Mouse (Mus musculus) neural tube, embryonic 13.5 days (tissue): ENCODE data around the gene Ddx28. TPM values are rescaled to one million over a fixed set of nuclear protein-coding genes. Genes with fewer than 3 reads are reported as not detected.
"Not testable (repeated sequence)": the region's sequence is repeated elsewhere in the genome, so short reads cannot be mapped to it uniquely, and the experiment has no call there.

Experiments used
- ATAC-seq: fragments of 200-750 bp; cut with Nextera tagmentation; 2 replicates; pipeline ENCODE4 v1.8.0; 2017; ENCODE audit warnings: low read depth, mild to moderate bottlenecking, moderate TSS enrichment, moderate library complexity
- H3K27ac ChIP-seq: fragments of 300-500 bp; sonication (generic); replicated peaks from 2 replicates; pipeline ENCODE4 v1.5.1; 2015; ENCODE audit warnings: moderate library complexity, mild to moderate bottlenecking, inconsistent platforms
- H3K27me3 ChIP-seq: fragments of 300-500 bp; sonication (generic); 2 replicates; pipeline ENCODE4 v1.6.1; 2015; ENCODE audit warnings: mild to moderate bottlenecking, inconsistent platforms
- H3K36me3 ChIP-seq: fragments of 300-500 bp; sonication (generic); 2 replicates; pipeline ENCODE4 v1.6.1; 2015; ENCODE audit warnings: mild to moderate bottlenecking, inconsistent platforms
- H3K4me1 ChIP-seq: fragments of 300-500 bp; sonication (generic); replicated peaks from 2 replicates; pipeline ENCODE4 v1.6.1; 2015; ENCODE audit warnings: inconsistent platforms
- H3K4me2 ChIP-seq: fragments of 300-500 bp; sonication (generic); 2 replicates; pipeline ENCODE4 v1.6.1; 2015; ENCODE audit warnings: inconsistent platforms, mild to moderate bottlenecking, moderate library complexity
- H3K4me3 ChIP-seq: fragments of 300-500 bp; sonication (generic); 2 replicates; pipeline ENCODE4 v1.5.1; 2015; ENCODE audit warnings: mild to moderate bottlenecking, inconsistent platforms
- H3K9ac ChIP-seq: fragments of 300-500 bp; sonication (generic); 2 replicates; pipeline ENCODE4 v1.6.1; 2015; ENCODE audit warnings: moderate library complexity, mild to moderate bottlenecking, inconsistent platforms
- H3K9me3 ChIP-seq: fragments of 300-500 bp; sonication (generic); 2 replicates; pipeline ENCODE4 v1.6.1; 2016; ENCODE audit warnings: inconsistent platforms
- WGBS: fragments of 180-500 bp; shearing (Covaris S2); methylation state at CpG from one replicate; pipeline ENCODE4 v1.1.7; 2015; 5-methylcytosine and 5-hydroxymethylcytosine counted together
- polyA plus RNA-seq: library from polyadenylated mRNA; unstranded; fragments of >200 nt; fragmentation: Nextera tagmentation; extraction: Ambion mirVana; gene quantifications from 2 replicates; pipeline ENCODE4 v1.2.1, GENCODE M21; 2015

Ddx28 gene
- polyA plus RNA-seq, 1 experiment from 2014 or later = 20.7 TPM

DNA sequence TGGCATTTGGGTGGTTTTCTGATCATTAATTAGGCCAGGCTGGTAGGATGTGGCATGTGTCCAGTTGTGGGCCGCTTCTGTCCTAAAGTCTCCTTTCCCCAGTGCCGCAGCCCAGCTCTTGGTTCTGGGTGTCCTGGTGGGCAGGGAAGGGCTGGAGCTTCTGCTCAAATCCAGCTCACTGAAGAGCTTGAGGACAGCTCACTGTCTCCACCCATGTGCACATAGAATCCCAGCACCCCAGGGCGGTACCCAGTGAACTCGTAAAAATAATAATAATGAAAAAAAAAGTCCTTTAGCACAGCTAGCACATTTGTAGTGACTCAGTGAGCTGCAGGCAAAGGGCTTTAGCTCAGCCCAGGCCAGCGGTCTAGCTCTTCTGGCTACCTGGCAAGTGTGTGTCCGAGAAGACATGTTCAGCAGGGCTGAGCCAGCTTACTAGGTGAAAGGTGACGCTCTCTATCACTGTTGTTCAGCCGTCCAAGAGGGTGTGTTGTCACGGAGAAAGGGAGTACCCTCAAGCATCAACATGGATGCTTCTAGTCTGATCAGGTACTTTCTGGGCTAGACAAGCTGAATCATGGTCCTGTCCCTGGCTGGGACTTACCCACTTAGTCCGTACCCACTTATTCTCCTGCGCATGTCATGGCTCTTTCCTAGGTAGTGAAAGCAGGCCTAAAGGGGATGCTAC, 35.3 kb upstream of the Ddx28 start:
- H3K27me3 ChIP-seq = no peaks in the 10 kb centered on the region
- H3K9ac ChIP-seq = no peak overlapping the region
- H3K9me3 ChIP-seq = no peaks in the 10 kb centered on the region
- 93% methylated on average over 11 of the region's 11 CpGs for WGBS
- H3K4me2 ChIP-seq = no peak overlapping the region
- ATAC-seq = no peak
- no peak overlapping the region for H3K27ac ChIP-seq
- 0 out of 2 replicates have a peak, but pooled peaks cover 5% of the 10 kb centered on the region for H3K4me1 ChIP-seq
- H3K36me3 ChIP-seq = peaks cover 31% of the 10 kb centered on the region
- no peak overlapping the region for H3K4me3 ChIP-seq

GRCm38 (mm10) chr8:106044151-106044550, 32.5 kb upstream of the Ddx28 start:
- no peaks in the 10 kb centered on the region for H3K27me3 ChIP-seq
- no peak overlapping the region for H3K4me2 ChIP-seq
- 0 out of 2 replicates have a peak, but pooled peaks cover 5% of the 10 kb centered on the region for H3K4me1 ChIP-seq
- H3K36me3 ChIP-seq = peaks cover 18% of the 10 kb centered on the region
- ATAC-seq = no peak
- WGBS = 85% methylated on average over 3 of the region's 3 CpGs
- no peaks in the 10 kb centered on the region for H3K9me3 ChIP-seq
- H3K27ac ChIP-seq = no peak overlapping the region
- no peak overlapping the region for H3K4me3 ChIP-seq
- no peak overlapping the region for H3K9ac ChIP-seq

DNA sequence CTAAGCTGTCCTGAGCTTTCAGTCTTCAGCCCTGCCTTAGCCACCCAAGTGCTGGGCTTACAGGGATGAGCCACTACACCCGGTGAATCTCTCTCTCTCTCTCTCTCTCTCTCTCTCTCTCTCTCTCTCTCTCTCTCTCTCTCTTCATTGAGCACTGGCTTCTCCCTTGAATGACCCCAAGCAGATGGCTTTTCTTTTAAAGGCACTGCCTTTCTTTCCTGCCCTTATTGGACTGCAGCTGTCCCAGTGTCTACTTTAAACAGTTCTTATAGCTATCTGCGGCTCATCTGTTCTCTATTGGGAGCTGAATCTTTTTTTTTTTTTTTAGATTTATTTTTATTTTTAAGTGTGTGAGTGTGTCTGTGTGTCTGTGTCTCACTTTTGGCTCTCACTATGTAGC, 31.4 kb upstream of the Ddx28 start:
- H3K27ac ChIP-seq = no peak overlapping the region
- 0 out of 2 replicates have a peak, but pooled peaks cover 5% of the 10 kb centered on the region for H3K4me1 ChIP-seq
- no peak overlapping the region for H3K4me3 ChIP-seq
- H3K9ac ChIP-seq = no peak overlapping the region
- no peaks in the 10 kb centered on the region for H3K27me3 ChIP-seq
- no peaks in the 10 kb centered on the region for H3K9me3 ChIP-seq
- no peak overlapping the region for H3K4me2 ChIP-seq
- no peak for ATAC-seq
- peaks cover 13% of the 10 kb centered on the region for H3K36me3 ChIP-seq
- 61% methylated on average over 2 of the region's 2 CpGs for WGBS

- Histone ChIP-seq H3K27ac (no peak overlapping the region), H3K4me2 (no peak overlapping the region), H3K27me3 (no peaks in the 10 kb centered on the region), H3K4me1 (0 out of 2 replicates have a peak, but pooled peaks cover 5% of the 10 kb centered on the region), H3K9me3 (no peaks in the 10 kb centered on the region), H3K9ac (no peak overlapping the region), H3K36me3 (peaks cover 22% of the 10 kb centered on the region), H3K4me3 (no peak overlapping the region)
- 84% methylated on average over 4 of the region's 4 CpGs for WGBS
- ATAC-seq = no peak
These were observed 28.5 kb upstream of the Ddx28 start for GRCm38 (mm10) chr8:106040218-106040617.

- ATAC-seq = no peak
- H3K9ac ChIP-seq = no peak overlapping the region
- H3K4me2 ChIP-seq = no peak overlapping the region
- H3K4me1 ChIP-seq = 0 out of 2 replicates have a peak, but pooled peaks cover 5% of the 10 kb centered on the region
- H3K36me3 ChIP-seq = peaks cover 16% of the 10 kb centered on the region
- no peak overlapping the region for H3K4me3 ChIP-seq
- WGBS = 84% methylated on average over 4 of the region's 4 CpGs
- H3K9me3 ChIP-seq = no peaks in the 10 kb centered on the region
- H3K27me3 ChIP-seq = no peaks in the 10 kb centered on the region
- no peak overlapping the region for H3K27ac ChIP-seq
These were observed 27.9 kb upstream of the Ddx28 start for GRCm38 (mm10) chr8:106039605-106040004.

- Histone ChIP-seq H3K9me3 (no peaks in the 10 kb centered on the region), H3K4me2 (no peak overlapping the region), H3K27me3 (no peaks in the 10 kb centered on the region), H3K4me3 (no peak overlapping the region), H3K36me3 (peaks cover 23% of the 10 kb centered on the region), H3K27ac (no peak overlapping the region), H3K4me1 (no peaks in the 10 kb centered on the region), H3K9ac (no peak overlapping the region)
- no peak for ATAC-seq
- WGBS = 93% methylated on average over 10 of the region's 10 CpGs
These were observed 27.0 kb upstream of the Ddx28 start for GRCm38 (mm10) chr8:106038721-106039120.

DNA sequence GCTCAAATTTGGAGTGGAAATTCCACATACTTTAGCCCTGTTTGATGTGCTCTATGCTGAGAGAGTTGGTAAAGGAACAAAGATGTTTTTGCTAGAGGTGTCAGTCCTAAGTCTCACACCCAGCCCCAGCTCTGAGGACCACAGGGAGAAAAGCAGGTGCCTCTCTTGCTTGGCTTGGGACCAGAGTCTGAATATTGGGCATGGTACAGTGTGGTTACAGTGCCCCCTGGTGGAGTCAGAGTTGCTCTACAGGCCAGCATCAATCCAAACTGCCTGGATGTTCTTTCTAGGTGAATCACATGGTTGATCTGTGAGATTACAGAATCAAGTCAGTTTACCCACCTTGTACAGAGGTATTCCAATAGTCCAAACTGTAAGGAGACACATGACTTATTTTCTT, 10.8 kb upstream of the Ddx28 start:
- H3K9ac ChIP-seq = no peak overlapping the region
- no peaks in the 10 kb centered on the region for H3K4me1 ChIP-seq

DNA sequence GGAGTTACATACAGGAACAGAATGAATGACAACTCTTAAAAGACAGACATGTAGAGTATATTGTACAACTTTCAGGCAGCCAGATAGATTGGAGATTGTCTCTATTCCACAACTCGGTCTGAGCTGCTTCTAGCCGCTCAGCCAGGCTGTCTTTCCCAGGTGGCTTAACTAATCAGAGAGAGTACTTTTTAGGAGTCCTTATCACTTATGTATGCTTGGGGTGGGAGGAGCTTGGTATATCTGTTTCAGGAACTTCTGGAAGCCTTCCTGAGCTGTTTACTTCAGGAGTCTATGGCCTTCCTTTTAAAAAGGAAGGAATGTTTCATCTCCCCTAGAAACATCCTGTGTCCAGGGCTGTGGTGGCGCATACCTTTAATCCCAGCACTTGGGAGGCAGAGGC, 6.4 kb upstream of the Ddx28 start:
- WGBS = 93% methylated on average over 3 of the region's 3 CpGs

More for the DNA sequence above, 10.8 kb upstream of the Ddx28 start:
- Histone ChIP-seq H3K27me3 (no peaks in the 10 kb centered on the region), H3K4me2 (no peak overlapping the region), H3K36me3 (peaks cover 46% of the 10 kb centered on the region), H3K9me3 (no peaks in the 10 kb centered on the region), H3K27ac (no peak overlapping the region), H3K4me3 (no peak overlapping the region)
- peak; percentile 67; the same call in 1 of the 2 replicates for ATAC-seq

DNA sequence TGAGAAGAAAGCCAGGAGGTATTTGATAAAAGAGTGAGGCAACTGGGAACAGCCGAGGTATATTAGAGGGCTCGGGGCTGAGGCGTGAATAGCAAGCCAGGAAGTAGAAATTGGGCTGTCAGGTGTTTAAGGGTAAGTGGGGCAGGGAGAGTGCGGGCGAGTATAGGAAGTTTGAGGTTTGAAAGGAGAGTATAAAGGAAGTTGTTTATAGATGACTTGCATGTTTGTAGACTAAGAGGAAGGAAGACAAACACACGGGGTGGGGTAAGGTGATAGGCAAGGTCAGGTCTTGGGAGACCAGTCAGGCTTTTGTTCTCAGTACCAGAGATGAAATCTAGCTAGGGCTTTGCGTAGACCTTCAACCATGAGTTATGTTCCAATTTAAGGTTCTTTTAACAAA, 5.4 kb upstream of the Ddx28 start:
- Histone ChIP-seq H3K4me3 (no peak overlapping the region), H3K4me2 (no peak overlapping the region), H3K4me1 (peaks cover under 1% of the 10 kb centered on the region; the same call in 1 of the 2 replicates), H3K27me3 (no peaks in the 10 kb centered on the region), H3K36me3 (peaks cover 40% of the 10 kb centered on the region), H3K9ac (no peak overlapping the region), H3K27ac (no peak overlapping the region), H3K9me3 (no peaks in the 10 kb centered on the region)
- no peak for ATAC-seq
- 92% methylated on average over 7 of the region's 7 CpGs for WGBS

More for the DNA sequence above, 6.4 kb upstream of the Ddx28 start:
- H3K4me3 ChIP-seq = no peak overlapping the region
- no peak for ATAC-seq
- no peak overlapping the region for H3K9ac ChIP-seq
- no peak overlapping the region for H3K27ac ChIP-seq
- H3K36me3 ChIP-seq = peaks cover 40% of the 10 kb centered on the region
- H3K27me3 ChIP-seq = no peaks in the 10 kb centered on the region
- H3K4me2 ChIP-seq = no peak overlapping the region
- H3K9me3 ChIP-seq = no peaks in the 10 kb centered on the region
- no peaks in the 10 kb centered on the region for H3K4me1 ChIP-seq

GRCm38 (mm10) chr8:106016284-106016683, 4.6 kb upstream of the Ddx28 start:
- Histone ChIP-seq H3K9me3 (no peaks in the 10 kb centered on the region), H3K9ac (no peak overlapping the region), H3K4me1 (peaks cover 6% of the 10 kb centered on the region; the same call in 1 of the 2 replicates), H3K36me3 (peaks cover 40% of the 10 kb centered on the region), H3K4me3 (no peak overlapping the region), H3K27ac (no peak overlapping the region), H3K4me2 (no peak overlapping the region), H3K27me3 (no peaks in the 10 kb centered on the region)
- ATAC-seq = no peak
- WGBS = 96% methylated on average over 6 of the region's 6 CpGs

DNA sequence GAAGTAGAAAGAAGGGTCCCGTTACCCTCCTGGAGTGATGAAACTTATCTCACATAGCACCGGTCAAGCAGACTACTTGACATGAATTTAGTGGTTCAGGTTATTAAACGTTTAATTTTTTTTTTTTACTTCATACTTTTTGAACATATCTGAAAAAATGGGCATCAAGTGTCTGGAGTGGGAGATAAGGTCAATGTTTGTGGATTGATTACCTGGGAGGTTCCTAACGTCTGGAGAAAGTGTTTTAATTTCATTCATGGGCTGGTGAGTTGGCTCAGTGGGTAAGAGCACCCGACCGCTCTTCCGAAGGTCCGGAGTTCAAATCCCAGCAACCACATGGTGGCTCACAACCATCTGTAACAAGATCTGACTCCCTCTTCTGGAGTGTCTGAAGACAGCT, 521 bp upstream of the Ddx28 start:
- ATAC-seq, H3K9me3 ChIP-seq, H3K27ac ChIP-seq, H3K27me3 ChIP-seq: not testable (repeated sequence)
- WGBS = 82% methylated on average over 8 of the region's 8 CpGs
- Histone ChIP-seq H3K4me1 (peaks cover 21% of the 10 kb centered on the region), H3K9ac (peak overlapping the region; percentile 88), H3K36me3 (peaks cover 22% of the 10 kb centered on the region), H3K4me3 (peak overlapping the region; percentile 97), H3K4me2 (peak overlapping the region; percentile 98)

DNA sequence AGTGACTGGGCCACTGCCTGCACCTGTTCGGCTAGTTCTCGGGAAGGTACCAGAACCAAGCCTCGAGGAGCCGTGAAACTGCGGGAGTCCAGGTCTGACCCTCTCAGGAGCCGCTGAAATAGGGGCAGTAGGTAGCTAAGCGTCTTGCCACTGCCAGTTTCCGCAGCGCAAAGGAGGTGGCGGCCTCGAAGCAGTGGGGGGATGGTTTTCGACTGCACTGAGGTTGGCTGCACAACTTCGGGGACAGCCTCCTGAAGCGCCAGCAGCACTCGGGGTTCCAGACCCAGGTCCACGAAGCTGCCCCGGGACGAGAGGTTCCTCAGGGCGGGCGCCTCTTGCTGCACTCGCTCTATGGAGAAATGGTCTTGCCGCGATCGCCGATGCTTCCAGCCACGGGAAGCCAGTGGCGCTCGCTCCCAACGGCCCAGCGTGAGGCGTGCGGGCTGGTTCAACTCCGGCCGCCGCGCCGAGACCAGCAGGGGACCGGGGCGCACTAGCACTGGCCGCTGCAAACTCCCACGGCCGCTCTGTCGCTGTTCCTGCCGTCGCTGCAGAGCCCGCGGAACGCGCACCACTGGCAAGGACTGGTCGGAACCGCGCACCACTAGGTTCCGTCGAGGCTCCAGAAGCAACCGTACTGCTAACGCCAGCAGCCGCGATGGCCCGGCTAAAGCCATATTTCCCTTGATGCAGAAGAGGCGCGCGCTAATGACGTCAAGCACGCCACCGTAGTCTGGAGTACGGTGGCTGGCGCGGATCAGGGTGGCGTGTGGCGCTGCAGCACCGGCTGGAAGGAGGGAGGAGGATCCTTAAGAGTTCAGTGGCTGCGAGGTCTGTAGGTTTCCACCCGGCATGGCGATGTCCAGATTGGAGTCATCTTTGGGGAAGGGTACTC, 687 bp downstream of the Ddx28 start:
- peak overlapping the region; percentile 88 for H3K9ac ChIP-seq
- H3K27ac ChIP-seq = peak overlapping the region; percentile 67
- peak overlapping the region; percentile 97 for H3K4me3 ChIP-seq
- H3K36me3 ChIP-seq = peaks cover 13% of the 10 kb centered on the region; the same call in 1 of the 2 replicates
- H3K27me3 ChIP-seq = no peaks in the 10 kb centered on the region
- peaks cover 21% of the 10 kb centered on the region for H3K4me1 ChIP-seq
- peak overlapping the region; percentile 98 for H3K4me2 ChIP-seq
- WGBS = 2% methylated on average over 74 of the region's 74 CpGs
- ATAC-seq = peak; percentile 95
- H3K9me3 ChIP-seq = no peaks in the 10 kb centered on the region
